Mouse (Mus musculus) CH12.LX (cell line): ENCODE measurements around the gene Cd151. TPM values are rescaled to one million over a fixed set of nuclear protein-coding genes. Genes with fewer than 3 reads are reported as not detected.

Source experiments
- DNase-seq: peaks from one replicate; pipeline ENCODE4 v3.0.0-alpha.2; 2013; ENCODE audit errors: extremely low read depth
- H3K27ac ChIP-seq: 2 replicates; pipeline ENCODE4 v1.5.1; 2012; ENCODE audit warnings: low read depth, mild to moderate bottlenecking, control low read depth, moderate library complexity; ENCODE audit not compliant: insufficient read depth
- H3K27me3 ChIP-seq: replicated peaks from 2 replicates; pipeline ENCODE3; 2012; ENCODE audit warnings: inconsistent platforms
- H3K36me3 ChIP-seq, 2 experiments: replicated peaks in 1 of 2; 2 replicates each; pipeline versions ENCODE3 to v1.6.1; 2012; ENCODE audit warnings: inconsistent platforms in 1 of 2, low read length in 1 of 2, mild to moderate bottlenecking in 1 of 2, mixed read lengths in 1 of 2, moderate library complexity in 1 of 2; ENCODE audit not compliant: control insufficient read depth in 1 of 2, insufficient read depth in 1 of 2
- H3K4me1 ChIP-seq, 2 experiments: 2 replicates each; pipeline ENCODE4 v1.6.1; 2012; ENCODE audit warnings: inconsistent platforms in 1 of 2, moderate library complexity in 1 of 2; ENCODE audit not compliant: insufficient read depth in 2 of 2, control insufficient read depth in 1 of 2
- H3K4me2 ChIP-seq: 2 replicates; pipeline ENCODE4 v1.6.1; 2012; ENCODE audit warnings: low read depth, mild to moderate bottlenecking, control low read depth; ENCODE audit not compliant: poor library complexity, insufficient read depth, severe bottlenecking
- H3K4me3 ChIP-seq, 3 experiments: fragments of 150-350 bp in 1 of 3; sonication (generic) in 1 of 3; replicated peaks in 1 of 3; 2 replicates each; pipeline versions ENCODE3 to v1.5.1; 2011 to 2012; ENCODE audit warnings: low read depth in 2 of 3, low read length in 2 of 3, mild to moderate bottlenecking in 2 of 3, moderate library complexity in 2 of 3, control low read depth in 1 of 3, improper control_type of control experiment in 1 of 3, inconsistent platforms in 1 of 3, mixed read lengths in 1 of 3; ENCODE audit not compliant: poor library complexity in 1 of 3
- H3K79me2 ChIP-seq: replicated peaks from 2 replicates; pipeline ENCODE4 v1.6.1; 2012; ENCODE audit warnings: mild to moderate bottlenecking, moderate library complexity; ENCODE audit not compliant: control insufficient read depth, poor library complexity, insufficient read depth, severe bottlenecking; ENCODE audit errors: extremely low read depth
- H3K9ac ChIP-seq: 2 replicates; pipeline ENCODE4 v1.6.1; 2012; ENCODE audit warnings: low read depth, mild to moderate bottlenecking, control low read depth, moderate library complexity; ENCODE audit not compliant: insufficient read depth
- H3K9me3 ChIP-seq: replicated peaks from 2 replicates; pipeline ENCODE3; 2012; ENCODE audit warnings: low read length, inconsistent platforms, mixed read lengths
- BHLHE40 ChIP-seq: IDR thresholded peaks from 2 replicates; pipeline ENCODE4 v1.6.1; 2011; ENCODE audit warnings: mild to moderate bottlenecking, low read depth, low read length, improper control_type of control experiment
- CHD2 ChIP-seq: IDR thresholded peaks from 2 replicates; pipeline ENCODE4 v1.6.1; 2011; ENCODE audit warnings: low read length, improper control_type of control experiment
- CTCF ChIP-seq, 2 experiments: IDR thresholded peaks in 1 of 2; conservative IDR thresholded peaks in 1 of 2; 2 replicates each; pipeline ENCODE4 v1.5.1; 2011 to 2012; ENCODE audit warnings: low read depth in 2 of 2, low read length in 2 of 2, improper control_type of control experiment in 1 of 2, inconsistent platforms in 1 of 2, mild to moderate bottlenecking in 1 of 2, moderate library complexity in 1 of 2
- ETS1 ChIP-seq: conservative IDR thresholded peaks from 2 replicates; pipeline ENCODE4 v1.6.1; 2012; ENCODE audit warnings: low read depth, mild to moderate bottlenecking, inconsistent platforms, low read length, improper control_type of control experiment, moderate library complexity
- HCFC1 ChIP-seq: IDR thresholded peaks from 2 replicates; pipeline ENCODE4 v1.6.1; 2012; ENCODE audit warnings: low read depth, mild to moderate bottlenecking, inconsistent platforms, low read length, improper control_type of control experiment
- IRF4 ChIP-seq: IDR thresholded peaks from 2 replicates; pipeline ENCODE4 v1.6.1; 2014; ENCODE audit warnings: low read depth, mild to moderate bottlenecking, inconsistent platforms, low read length, improper control_type of control experiment
- JUN ChIP-seq: IDR thresholded peaks from 2 replicates; pipeline ENCODE4 v1.6.1; 2011; ENCODE audit warnings: low read depth, mild to moderate bottlenecking, low read length, improper control_type of control experiment, moderate library complexity; ENCODE audit not compliant: insufficient read depth
- JUND ChIP-seq: conservative IDR thresholded peaks from 2 replicates; pipeline ENCODE4 v1.6.1; 2011; ENCODE audit warnings: low read depth, low read length, improper control_type of control experiment
- MAFK ChIP-seq: IDR thresholded peaks from 2 replicates; pipeline ENCODE4 v1.6.1; 2011; ENCODE audit warnings: low read length, improper control_type of control experiment; ENCODE audit not compliant: insufficient replicate concordance
- MAX ChIP-seq: IDR thresholded peaks from 2 replicates; pipeline ENCODE4 v1.6.1; 2011; ENCODE audit warnings: low read length, improper control_type of control experiment
- MAZ ChIP-seq: IDR thresholded peaks from 2 replicates; pipeline ENCODE4 v1.6.1; 2012; ENCODE audit warnings: low read depth, mild to moderate bottlenecking, inconsistent platforms, low read length, improper control_type of control experiment, moderate library complexity
- MXI1 ChIP-seq: IDR thresholded peaks from 2 replicates; pipeline ENCODE4 v1.6.1; 2011; ENCODE audit warnings: mild to moderate bottlenecking, low read depth, low read length, improper control_type of control experiment
- MYC ChIP-seq: IDR thresholded peaks from 2 replicates; pipeline ENCODE4 v1.6.1; 2011; ENCODE audit warnings: low read depth, mild to moderate bottlenecking, improper control_type of control experiment, low read length
- NELFE ChIP-seq: IDR thresholded peaks from 2 replicates; pipeline ENCODE4 v1.6.1; 2011; ENCODE audit warnings: low read depth, low read length, improper control_type of control experiment
- NRF1 ChIP-seq: IDR thresholded peaks from 2 replicates; pipeline ENCODE4 v1.6.1; 2014; ENCODE audit warnings: low read depth, mild to moderate bottlenecking, inconsistent platforms, low read length, improper control_type of control experiment, moderate library complexity
- POLR2A ChIP-seq: IDR thresholded peaks from 2 replicates; pipeline ENCODE4 v1.6.1; 2011; ENCODE audit warnings: low read depth, mild to moderate bottlenecking, improper control_type of control experiment, low read length
- POLR2AphosphoS2 ChIP-seq: IDR thresholded peaks from 2 replicates; pipeline ENCODE4 v1.6.1; 2011; ENCODE audit warnings: low read depth, low read length, improper control_type of control experiment
- RAD21 ChIP-seq: IDR thresholded peaks from 2 replicates; pipeline ENCODE4 v1.6.1; 2011; ENCODE audit warnings: low read depth, mild to moderate bottlenecking, low read length, improper control_type of control experiment, moderate library complexity
- RCOR1 ChIP-seq: conservative IDR thresholded peaks from 2 replicates; pipeline ENCODE4 v1.6.1; 2012; ENCODE audit warnings: low read depth, mild to moderate bottlenecking, inconsistent platforms, low read length, improper control_type of control experiment
- SIN3A ChIP-seq: IDR thresholded peaks from 2 replicates; pipeline ENCODE4 v1.6.1; 2012; ENCODE audit warnings: low read length, improper control_type of control experiment, inconsistent platforms
- SMC3 ChIP-seq: IDR thresholded peaks from 2 replicates; pipeline ENCODE4 v1.6.1; 2011; ENCODE audit warnings: low read depth, low read length, improper control_type of control experiment
- TBP ChIP-seq: conservative IDR thresholded peaks from 2 replicates; pipeline ENCODE4 v1.6.1; 2011; ENCODE audit warnings: low read depth, low read length, improper control_type of control experiment
- TCF12 ChIP-seq: IDR thresholded peaks from 2 replicates; pipeline ENCODE4 v1.6.1; 2014; ENCODE audit warnings: low read depth, mild to moderate bottlenecking, inconsistent platforms, low read length, improper control_type of control experiment
- UBTF ChIP-seq: IDR thresholded peaks from 2 replicates; pipeline ENCODE4 v1.6.1; 2012; ENCODE audit warnings: low read depth, mild to moderate bottlenecking, inconsistent platforms, low read length, improper control_type of control experiment, moderate library complexity
- USF1 ChIP-seq: IDR thresholded peaks from 2 replicates; pipeline ENCODE4 v1.6.1; 2014; ENCODE audit warnings: low read depth, mild to moderate bottlenecking, inconsistent platforms, low read length, improper control_type of control experiment
- ZNF384 ChIP-seq: IDR thresholded peaks from 2 replicates; pipeline ENCODE4 v1.6.1; 2012; ENCODE audit warnings: low read depth, low read length, improper control_type of control experiment, inconsistent platforms
- dilution Hi-C: fragments of 300-500 bp; cut with MboI; formaldehyde crosslinking; loops from 2 replicates; pipeline ENCODE4 v1.14.3; 2020; ENCODE audit warnings: low sequenced_read_pairs; ENCODE audit not compliant: extremely low pct_unique_long_range_greater_than_20kb, extremely low pct_ligation_motif_present
- in situ Hi-C: fragments of 300-500 bp; cut with MboI; formaldehyde crosslinking; loops from 3 replicates; pipeline ENCODE4 v1.14.3; 2019; ENCODE audit warnings: low sequenced_read_pairs, low pct_ligation_motif_present, low pct_unique_long_range_greater_than_20kb, mixed read lengths
- polyA plus RNA-seq: library from polyadenylated mRNA; unstranded; fragments of >175 nt; gene quantifications from 2 replicates; pipeline ENCODE4 v1.2.1, GENCODE M21; 2012; ENCODE audit warnings: low read depth; ENCODE audit not compliant: insufficient read length
- total RNA-seq, 2 experiments: library from RNA; depleted of rRNA; stranded (reverse); fragments of 300-350 nt in 1 of 2; fragments of >200 nt in 1 of 2; gene quantifications; 2 replicates each; pipeline ENCODE4 v1.2.3; 2012 to 2014

Gene Cd151
- total and polyA plus RNA-seq, 3 experiments = 10.6 to 21.1 (median 14.9) TPM

DNA sequence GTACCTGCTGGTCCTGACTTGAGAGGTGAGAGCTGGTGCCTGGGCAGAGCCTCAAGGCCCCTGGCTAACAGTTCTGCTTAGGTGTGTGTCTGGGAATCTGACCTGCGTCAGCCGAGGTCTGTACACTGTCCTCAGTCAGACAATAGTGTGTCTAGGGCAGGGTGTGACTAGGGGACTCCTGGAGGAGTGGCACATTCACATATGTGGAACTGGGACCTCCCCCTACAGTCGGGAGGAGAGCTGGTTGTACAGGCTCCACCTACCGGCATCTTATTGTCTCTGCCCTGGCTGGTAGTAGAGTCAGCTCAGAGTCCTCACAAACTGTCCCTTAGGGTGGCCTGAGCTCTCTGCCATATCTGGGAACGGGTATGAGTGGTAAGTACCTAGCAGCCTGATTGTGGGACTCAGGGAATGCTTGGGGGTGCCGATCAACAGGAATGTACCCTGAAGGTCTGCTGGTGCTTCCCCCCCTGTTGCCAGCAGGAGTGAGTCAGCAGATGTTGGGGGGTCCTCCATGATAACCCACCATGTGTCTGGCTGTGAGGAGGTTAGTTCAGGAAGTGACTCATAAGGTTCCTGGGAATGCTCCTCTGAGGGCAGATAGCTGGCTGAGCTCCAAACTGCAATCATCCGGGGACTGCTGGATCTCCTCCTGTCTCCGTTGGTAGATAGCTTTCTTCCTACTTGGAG is 1.5 kb downstream of the Cd151 start:
- H3K36me3 ChIP-seq = peaks cover 27 to 45% of the 10 kb centered on the region in 2 experiments
- H3K4me1 ChIP-seq = peaks cover 28 to 56% of the 10 kb centered on the region in 2 experiments
- TF ChIP-seq CHD2 = no peak
- peak; percentile 49 for TF ChIP-seq POLR2A
- TF ChIP-seq TCF12 = no peak
- TF ChIP-seq RAD21 = peak; percentile 11; the same call in 1 of the 2 replicates
- 0 out of 2 replicates have a peak, but pooled peaks have one; percentile 17 for TF ChIP-seq TBP
- no peak; the same call in 1 of the 2 replicates for TF ChIP-seq SMC3
- TF ChIP-seq IRF4 = 0 out of 2 replicates have a peak, but pooled peaks have one; percentile 28
- TF ChIP-seq MXI1 = peak; percentile 67; the same call in 1 of the 2 replicates
- TF ChIP-seq MAZ = peak; percentile 39; the same call in 1 of the 2 replicates
- 0 out of 2 replicates have a peak, but pooled peaks have one; percentile 10 for TF ChIP-seq NRF1
- TF ChIP-seq CTCF (conservative IDR thresholded peaks at IDR 0.05 in 1 of 2, IDR thresholded peaks at IDR 0.05 in 1 of 2; ENCODE audit: low read depth in 2 of 2, low read length in 2 of 2) = peak in 1 of 2 experiments; percentile 68; a peak in 2 of 4 replicates
- TF ChIP-seq SIN3A = peak; percentile 87

DNA sequence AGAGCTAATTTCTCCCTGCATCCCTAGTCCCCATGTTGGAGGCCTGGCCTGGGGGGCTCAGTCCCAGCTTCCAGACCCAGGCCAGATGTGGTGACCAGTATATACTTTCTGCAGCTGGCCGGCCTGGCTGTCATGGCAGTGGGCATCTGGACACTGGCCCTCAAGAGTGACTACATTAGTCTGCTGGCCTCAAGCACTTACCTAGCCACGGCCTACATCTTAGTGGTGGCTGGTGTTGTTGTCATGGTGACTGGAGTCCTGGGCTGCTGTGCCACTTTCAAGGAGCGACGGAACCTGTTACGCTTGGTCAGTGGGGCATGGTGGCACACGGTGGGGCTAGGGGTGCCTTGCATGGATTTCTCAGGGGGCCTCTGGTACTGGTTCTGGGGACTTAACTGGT is 2.2 kb downstream of the Cd151 start:
- in situ Hi-C loops = no loop called here
- peak overlapping the region in 1 of 3 experiments; percentile 79 for H3K4me3 ChIP-seq
- peak overlapping the region; percentile 48; the same call in 1 of the 2 replicates for H3K27ac ChIP-seq
- no peaks in the 10 kb centered on the region for H3K27me3 ChIP-seq
- peaks cover 29 to 55% of the 10 kb centered on the region in 2 experiments for H3K4me1 ChIP-seq
- dilution Hi-C loops = no loop called here
- no peak for DNase-seq
- peak overlapping the region; percentile 97; the same call in 1 of the 2 replicates for H3K4me2 ChIP-seq
- peak overlapping the region; percentile 62 for H3K9ac ChIP-seq
- TF ChIP-seq HCFC1 (no peak), NRF1 (no peak), NELFE (no peak), TBP (no peak), JUND (no peak), ZNF384 (no peak), SMC3 (no peak), CHD2 (no peak), MAZ (no peak), USF1 (no peak), RCOR1 (no peak), BHLHE40 (no peak), POLR2AphosphoS2 (no peak), RAD21 (no peak), UBTF (no peak), ETS1 (no peak), MYC (no peak), MAX (no peak), JUN (no peak), MAFK (no peak)
- H3K79me2 ChIP-seq = peaks cover 17% of the 10 kb centered on the region
- no peaks in the 10 kb centered on the region for H3K9me3 ChIP-seq
- peaks cover 27 to 46% of the 10 kb centered on the region in 2 experiments for H3K36me3 ChIP-seq

More for the DNA sequence above, 1.5 kb downstream of the Cd151 start:
- no peaks in the 10 kb centered on the region for H3K27me3 ChIP-seq
- H3K9ac ChIP-seq = peak overlapping the region; percentile 62
- in situ Hi-C loops (no loop called here), dilution Hi-C loops (no loop called here)
- peaks cover 10% of the 10 kb centered on the region for H3K79me2 ChIP-seq
- DNase-seq = peak; percentile 90
- H3K4me3 ChIP-seq = peak overlapping the region; percentile 29 to 79 (median 67)
- H3K4me2 ChIP-seq = peak overlapping the region; percentile 97
- no peaks in the 10 kb centered on the region for H3K9me3 ChIP-seq
- peak overlapping the region; percentile 48 for H3K27ac ChIP-seq
